Mouse (Mus musculus) hindbrain, embryonic 10.5 days (tissue): ENCODE data around the gene Il21. TPM values are rescaled to one million over a fixed set of nuclear protein-coding genes. Genes with fewer than 3 reads are reported as not detected.
A peak's percentile ranks its signal among the peaks of the same experiment; 100 is the strongest.

ENCODE experiments used
- DNase-seq: peaks from one replicate; pipeline ENCODE4 v3.0.0-alpha.2; 2017; ENCODE audit warnings: low spot score
- H3K27ac ChIP-seq: fragments of 300-500 bp; sonication (generic); 2 replicates; pipeline ENCODE4 v1.5.1; 2016; ENCODE audit warnings: mild to moderate bottlenecking, moderate library complexity
- H3K27me3 ChIP-seq: fragments of 300-500 bp; sonication (generic); 2 replicates; pipeline ENCODE4 v1.6.1; 2016; ENCODE audit warnings: mild to moderate bottlenecking; ENCODE audit not compliant: poor library complexity, insufficient read depth, severe bottlenecking
- H3K36me3 ChIP-seq: fragments of 300-500 bp; sonication (generic); 2 replicates; pipeline ENCODE4 v1.6.1; 2016; ENCODE audit warnings: mild to moderate bottlenecking, moderate library complexity
- H3K4me1 ChIP-seq: fragments of 300-500 bp; sonication (generic); replicated peaks from 2 replicates; pipeline ENCODE4 v1.6.1; 2016; ENCODE audit warnings: mild to moderate bottlenecking
- H3K4me3 ChIP-seq: fragments of 300-500 bp; sonication (generic); 2 replicates; pipeline ENCODE4 v1.5.1; 2016; ENCODE audit warnings: mild to moderate bottlenecking, moderate library complexity
- H3K9me3 ChIP-seq: fragments of 300-500 bp; sonication (generic); 2 replicates; pipeline ENCODE4 v1.6.1; 2016; ENCODE audit warnings: mild to moderate bottlenecking, moderate library complexity
- WGBS: fragments of 180-500 bp; shearing (Covaris S2); methylation state at CpG from one replicate; pipeline ENCODE4 v1.1.7; 2016; 5-methylcytosine and 5-hydroxymethylcytosine counted together
- polyA plus RNA-seq: library from polyadenylated mRNA; unstranded; fragments of >200 nt; fragmentation: Nextera tagmentation; extraction: Ambion mirVana; gene quantifications from 2 replicates; pipeline ENCODE4 v1.2.1, GENCODE M21; 2016

Il21 gene
- polyA plus RNA-seq, 1 experiment from 2014 or later, result not detected

GRCm38 (mm10) chr3:37181041-37181440, 51.4 kb downstream of the Il21 start:
- 14% methylated on average over 2 of the region's 2 CpGs for WGBS
- Histone ChIP-seq H3K9me3 (no peaks in the 10 kb centered on the region), H3K27me3 (no peaks in the 10 kb centered on the region; the same call in 1 of the 2 replicates), H3K36me3 (no peaks in the 10 kb centered on the region), H3K27ac (no peak overlapping the region), H3K4me3 (no peak overlapping the region), H3K4me1 (peaks cover 19% of the 10 kb centered on the region)
- peak; percentile 9 for DNase-seq

GRCm38 (mm10) chr3:37180039-37180743, 52.2 kb downstream of the Il21 start:
- Histone ChIP-seq H3K27me3 (no peaks in the 10 kb centered on the region; the same call in 1 of the 2 replicates), H3K4me1 (peaks cover 19% of the 10 kb centered on the region), H3K36me3 (no peaks in the 10 kb centered on the region), H3K9me3 (no peaks in the 10 kb centered on the region), H3K27ac (no peak overlapping the region), H3K4me3 (no peak overlapping the region)
- no peak for DNase-seq
- 81% methylated on average over 12 of the region's 12 CpGs for WGBS

GRCm38 (mm10) chr3:37179472-37179871, 53.0 kb downstream of the Il21 start:
- Histone ChIP-seq H3K4me3 (no peak overlapping the region), H3K9me3 (no peaks in the 10 kb centered on the region), H3K27me3 (no peaks in the 10 kb centered on the region), H3K4me1 (peaks cover 19% of the 10 kb centered on the region), H3K27ac (no peak overlapping the region), H3K36me3 (no peaks in the 10 kb centered on the region)
- 88% methylated on average over 9 of the region's 9 CpGs for WGBS
- DNase-seq, result no peak

GRCm38 (mm10) chr3:37174711-37175572, 57.5 kb downstream of the Il21 start:
- H3K9me3 ChIP-seq, result 0 out of 2 replicates have a peak, but pooled peaks cover 2% of the 10 kb centered on the region
- H3K27ac ChIP-seq, result no peak overlapping the region
- no peaks in the 10 kb centered on the region for H3K27me3 ChIP-seq
- DNase-seq, result no peak
- no peak overlapping the region for H3K4me3 ChIP-seq
- 75% methylated on average over 10 of the region's 10 CpGs for WGBS
- H3K4me1 ChIP-seq, result no peaks in the 10 kb centered on the region
- no peaks in the 10 kb centered on the region for H3K36me3 ChIP-seq

- Histone ChIP-seq H3K27ac (no peak overlapping the region), H3K4me1 (no peaks in the 10 kb centered on the region), H3K36me3 (no peaks in the 10 kb centered on the region), H3K9me3 (0 out of 2 replicates have a peak, but pooled peaks cover 2% of the 10 kb centered on the region), H3K4me3 (no peak overlapping the region), H3K27me3 (no peaks in the 10 kb centered on the region)
- no peak for DNase-seq
- WGBS, result 88% methylated on average over 8 of the region's 8 CpGs
These were observed 59.2 kb downstream of the Il21 start for GRCm38 (mm10) chr3:37173285-37173684.

Other genes starting within 250 kb of the Il21 start
- 0.12 and 0.26 TPM in 2 replicates for gene Adad1, start 169.1 kb downstream of the Il21 start, polyA plus RNA-seq
- gene Il2, start 106.7 kb downstream of the Il21 start, polyA plus RNA-seq, result 0.18 and 0.35 TPM in 2 replicates
- gene Bbs12, start 79.9 kb upstream of the Il21 start, polyA plus RNA-seq, result 5.6 and 7.5 TPM in 2 replicates
- 2.0 and 2.4 TPM in 2 replicates for gene Cetn4, start 80.1 kb upstream of the Il21 start, polyA plus RNA-seq
- 0.26 and 0.38 TPM in 2 replicates for gene Fgf2, start 115.7 kb upstream of the Il21 start, polyA plus RNA-seq
- 43.4 and 44.1 TPM in 2 replicates for gene Spata5, start 187.3 kb upstream of the Il21 start, polyA plus RNA-seq
- gene Nudt6, start 187.6 kb upstream of the Il21 start, polyA plus RNA-seq, result 3.4 and 4.9 TPM in 2 replicates